Mouse (Mus musculus) G1E (cell line): ENCODE measurements around the gene Vegfc.

Experiments used
- CTCF ChIP-seq: IDR thresholded peaks from 2 replicates; pipeline ENCODE4 v1.5.1; 2012; ENCODE audit warnings: low read depth, low read length, inconsistent platforms, mixed read lengths
- GATA1 ChIP-seq: IDR thresholded peaks from 2 replicates; pipeline ENCODE4 v1.6.1; 2012; ENCODE audit warnings: borderline replicate concordance, low read length, inconsistent platforms, mixed read lengths

DNA sequence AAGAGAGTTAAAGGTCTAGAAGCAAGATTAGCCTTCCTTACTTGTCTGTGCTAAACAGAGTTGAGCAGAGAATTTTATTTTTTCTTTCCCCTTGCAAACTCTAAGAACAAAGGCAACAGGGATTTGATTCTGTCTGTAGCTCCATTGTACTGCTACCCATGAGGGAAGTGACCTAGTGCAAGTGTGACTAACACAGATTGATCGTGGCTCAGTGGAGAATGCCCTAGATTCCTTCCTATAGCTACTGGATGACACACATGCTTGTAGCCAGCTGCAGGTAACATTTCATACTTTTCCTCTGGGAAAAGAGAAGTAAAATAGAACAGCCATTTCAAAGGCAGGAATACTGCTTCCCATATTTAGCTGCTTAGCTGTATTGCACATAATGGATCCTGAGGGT, 24.2 kb upstream of the Vegfc start:
- TF ChIP-seq CTCF = no peak
- TF ChIP-seq GATA1 = no peak
